In genomic region chr15:98569216-98569615, GRCm38 (mm10) we compare ENCODE assay signal across 10 mouse cellular contexts. TPM values are rescaled to one million over a fixed set of nuclear protein-coding genes. Genes with fewer than 3 reads are reported as not detected.
DNase-seq lines count a peak whose midpoint lies in the region; ATAC-seq lines count a peak whose summit lies in the region.
"Had no signal": no experiment of that assay in that cellular context is flagged by ENCODE, and none has a peak within 500 bp of the region (broad histone marks: within the 10 kb centered on the region; RNA-seq: fewer than 3 reads in every experiment).

No protein-coding gene starts in this region.

- WGBS in forebrain, embryonic 11.5 days = 80% methylated on average over 7 of the region's 7 CpGs
- WGBS in liver, embryonic 12.5 days (ENCODE audit: insufficient replicate concordance) = 58% methylated on average over 7 of the region's 7 CpGs

- peak overlapping the region; percentile 73; the same call in 1 of the 2 replicates for H3K9ac ChIP-seq in forebrain, embryonic 11.5 days (ENCODE audit: low read length)
- peak overlapping the region; percentile 86; the same call in 1 of the 2 replicates for H3K9ac ChIP-seq in liver, embryonic 12.5 days

- H3K4me3 ChIP-seq in erythroblast, embryonic 14.5 days (replicated peaks) = peak overlapping the region; percentile 76
- H3K4me3 ChIP-seq in forebrain, embryonic 11.5 days (ENCODE audit: low read depth, low read length) = peak overlapping the region; percentile 60
- H3K4me3 ChIP-seq in liver, embryonic 12.5 days = peak overlapping the region; percentile 94

- H3K9me3 ChIP-seq in erythroblast, embryonic 14.5 days (ENCODE audit: control insufficient read depth, low read length) = no peaks in the 10 kb centered on the region
- no peaks in the 10 kb centered on the region for H3K9me3 ChIP-seq in forebrain, embryonic 11.5 days (ENCODE audit: control insufficient read depth, low read length)
- no peaks in the 10 kb centered on the region for H3K9me3 ChIP-seq in liver, embryonic 12.5 days (replicated peaks)

- peaks cover 25% of the 10 kb centered on the region for H3K36me3 ChIP-seq in erythroblast, embryonic 14.5 days (ENCODE audit: control insufficient read depth)
- no peaks in the 10 kb centered on the region for H3K36me3 ChIP-seq in forebrain, embryonic 11.5 days (ENCODE audit: control insufficient read depth, insufficient read depth, low read length)
- H3K36me3 ChIP-seq in liver, embryonic 12.5 days = peaks cover 18% of the 10 kb centered on the region

- peak; percentile 48 for DNase-seq in 3T3-L1 (ENCODE audit: low read depth, low spot score)
- DNase-seq in forebrain, embryonic 11.5 days (ENCODE audit: low spot score) = no peak
- no peak for DNase-seq in cerebellum, postnatal 10 days
- no peak for DNase-seq in cerebellum, postnatal 14 days
- no peak for DNase-seq in spleen, postnatal 14 days (ENCODE audit: low spot score in 2 of 2)

- no peak overlapping the region for H3K27ac ChIP-seq in forebrain, embryonic 11.5 days (ENCODE audit: low read depth, low read length)
- peak overlapping the region; percentile 92 for H3K27ac ChIP-seq in liver, embryonic 12.5 days

- peaks cover 36% of the 10 kb centered on the region for H3K4me1 ChIP-seq in erythroblast, embryonic 14.5 days (ENCODE audit: control insufficient read depth)
- peaks cover 18% of the 10 kb centered on the region; the same call in 1 of the 2 replicates for H3K4me1 ChIP-seq in forebrain, embryonic 11.5 days (replicated peaks; ENCODE audit: control insufficient read depth, insufficient read depth, low read length)
- peaks cover 37% of the 10 kb centered on the region for H3K4me1 ChIP-seq in liver, embryonic 12.5 days

- H3K4me2 ChIP-seq in forebrain, embryonic 11.5 days (ENCODE audit: low read depth, low read length, severe bottlenecking) = peak overlapping the region; percentile 65; the same call in 1 of the 2 replicates
- H3K4me2 ChIP-seq in liver, embryonic 12.5 days = peak overlapping the region; percentile 85

- no peaks in the 10 kb centered on the region for H3K27me3 ChIP-seq in erythroblast, embryonic 14.5 days (ENCODE audit: control insufficient read depth)
- no peaks in the 10 kb centered on the region for H3K27me3 ChIP-seq in forebrain, embryonic 11.5 days (ENCODE audit: control insufficient read depth, insufficient read depth, low read length)
- H3K27me3 ChIP-seq in liver, embryonic 12.5 days (replicated peaks) = no peaks in the 10 kb centered on the region

- no peak for ATAC-seq in erythroblast, adult 5-6 weeks (replicated peaks; ENCODE audit: low FRiP score, poor library complexity, severe bottlenecking)
- ATAC-seq in forebrain, embryonic 11.5 days (replicated peaks; ENCODE audit: low FRiP score) = no peak
- ATAC-seq in liver, embryonic 12.5 days = no peak

RNA-seq across cellular contexts. Expression of gene Ccnt1, which starts 1.5 kb away (rescaled TPM):
- polyA plus RNA-seq in erythroblast, embryonic 14.5 days (2012) = 0.41 and 0.61 TPM in 2 replicates
- total RNA-seq in erythroblast, adult 5-6 weeks (2015; ENCODE audit: low replicate concordance) = 23.8 and 41.1 TPM in 2 replicates
- 37.2 and 38.3 TPM in 2 replicates for total RNA-seq in erythroblast, adult 5-6 weeks (2017; ENCODE audit: low replicate concordance)
- polyA plus RNA-seq in forebrain, embryonic 11.5 days (2014; fragmentation: Nextera tagmentation; extraction: Ambion mirVana) = 62.2 and 67.0 TPM in 2 replicates
- polyA plus RNA-seq in liver, embryonic 12.5 days (2016; fragmentation: Nextera tagmentation; extraction: Ambion mirVana) = 34.4 and 35.5 TPM in 2 replicates

RNA-seq across cellular contexts. Expression of gene 4930415O20Rik, which starts 1.6 kb away (rescaled TPM):
- not detected in 2 replicates for polyA plus RNA-seq in erythroblast, embryonic 14.5 days (2012)
- not detected in 2 replicates for total RNA-seq in erythroblast, adult 5-6 weeks (2015; ENCODE audit: low replicate concordance)
- not detected in 2 replicates for total RNA-seq in erythroblast, adult 5-6 weeks (2017; ENCODE audit: low replicate concordance)
- polyA plus RNA-seq in forebrain, embryonic 11.5 days (2014; fragmentation: Nextera tagmentation; extraction: Ambion mirVana) = not detected in 2 replicates
- not detected in 2 replicates for polyA plus RNA-seq in liver, embryonic 12.5 days (2016; fragmentation: Nextera tagmentation; extraction: Ambion mirVana)
- total RNA-seq: layer of hippocampus, adult 8-10 months had no signal
- polyA plus RNA-seq: spleen, adult 2 months had no signal

RNA-seq across cellular contexts. Expression of gene Kansl2, which starts 35.2 kb away (rescaled TPM):
- polyA plus RNA-seq in erythroblast, embryonic 14.5 days (2012) = 2.3 and 2.7 TPM in 2 replicates
- 15.9 and 17.1 TPM in 2 replicates for total RNA-seq in erythroblast, adult 5-6 weeks (2015; ENCODE audit: low replicate concordance)
- total RNA-seq in erythroblast, adult 5-6 weeks (2017; ENCODE audit: low replicate concordance) = 4.9 and 11.4 TPM in 2 replicates
- polyA plus RNA-seq in forebrain, embryonic 11.5 days (2014; fragmentation: Nextera tagmentation; extraction: Ambion mirVana) = 138 and 152 TPM in 2 replicates
- 78.4 and 78.5 TPM in 2 replicates for polyA plus RNA-seq in liver, embryonic 12.5 days (2016; fragmentation: Nextera tagmentation; extraction: Ambion mirVana)

RNA-seq across cellular contexts. Expression of gene Adcy6, which starts 40.7 kb away (rescaled TPM):
- 1.6 TPM in 2 replicates for polyA plus RNA-seq in erythroblast, embryonic 14.5 days (2012)
- total RNA-seq in erythroblast, adult 5-6 weeks (2015; ENCODE audit: low replicate concordance) = 4.8 and 26.8 TPM in 2 replicates
- total RNA-seq in erythroblast, adult 5-6 weeks (2017; ENCODE audit: low replicate concordance) = 33.2 and 42.9 TPM in 2 replicates
- polyA plus RNA-seq in forebrain, embryonic 11.5 days (2014; fragmentation: Nextera tagmentation; extraction: Ambion mirVana) = 11.2 and 12.3 TPM in 2 replicates
- 9.7 and 10.2 TPM in 2 replicates for polyA plus RNA-seq in liver, embryonic 12.5 days (2016; fragmentation: Nextera tagmentation; extraction: Ambion mirVana)

Comparison
In these comparisons a context has a peak if more than half of its experiments do, and no peak if none do; other contexts are left out.
1. RNA of gene Ccnt1, which starts 1.5 kb away (polyA plus RNA-seq): 62.2 to 67.0 TPM in forebrain, embryonic 11.5 days and 34.4 to 35.5 TPM in liver, embryonic 12.5 days; 0.41 to 0.61 TPM in erythroblast, embryonic 14.5 days; every median in the first group is over 10 times any median in the second.
2. RNA of gene Kansl2, which starts 35.2 kb away (polyA plus RNA-seq): 138 to 152 TPM in forebrain, embryonic 11.5 days and 78.4 to 78.5 TPM in liver, embryonic 12.5 days; 2.3 to 2.7 TPM in erythroblast, embryonic 14.5 days; every median in the first group is over 10 times any median in the second.
3. Peak in every context shown above with its lines, with median percentiles within 50 percentile points of each other: H3K4me3 ChIP-seq.